Mouse (Mus musculus) testis, adult 2 months (tissue): ENCODE data around the gene Ate1. TPM values are rescaled to one million over a fixed set of nuclear protein-coding genes. Genes with fewer than 3 reads are reported as not detected.
"Not testable (repeated sequence)": the region's sequence is repeated elsewhere in the genome, so short reads cannot be mapped to it uniquely, and the experiment has no call there.

Experiments used
- H3K27ac ChIP-seq: fragments of 200-500 bp; 2 replicates; pipeline ENCODE4 v1.5.1; 2012; ENCODE audit warnings: low read depth, low read length; ENCODE audit not compliant: control insufficient read depth, insufficient read depth
- H3K27me3 ChIP-seq: fragments of 200-500 bp; 2 replicates; pipeline ENCODE4 v1.6.1; 2012; ENCODE audit warnings: mild to moderate bottlenecking, low read length, moderate library complexity; ENCODE audit not compliant: control insufficient read depth, insufficient read depth
- H3K36me3 ChIP-seq: fragments of 200-500 bp; 2 replicates; pipeline ENCODE4 v1.6.1; 2012; ENCODE audit warnings: mild to moderate bottlenecking, low read length; ENCODE audit not compliant: control insufficient read depth, insufficient read depth
- H3K4me1 ChIP-seq: fragments of 200-500 bp; 2 replicates; pipeline ENCODE4 v1.6.1; 2012; ENCODE audit warnings: low read length; ENCODE audit not compliant: control insufficient read depth, insufficient read depth
- H3K4me3 ChIP-seq: fragments of 200-500 bp; 2 replicates; pipeline ENCODE4 v1.5.1; 2012; ENCODE audit warnings: low read depth, mild to moderate bottlenecking, low read length, moderate library complexity, mixed read lengths; ENCODE audit not compliant: control insufficient read depth
- CTCF ChIP-seq: fragments of 200-500 bp; IDR thresholded peaks from 2 replicates; pipeline ENCODE4 v1.5.1; 2012; ENCODE audit warnings: low read depth, mild to moderate bottlenecking, inconsistent platforms, low read length, moderate library complexity; ENCODE audit not compliant: control insufficient read depth, insufficient read depth, insufficient replicate concordance
- POLR2A ChIP-seq: fragments of 200-500 bp; IDR thresholded peaks from 2 replicates; pipeline ENCODE4 v1.6.1; 2012; ENCODE audit warnings: low read depth, mild to moderate bottlenecking, inconsistent platforms, low read length, moderate library complexity; ENCODE audit not compliant: control insufficient read depth
- polyA plus RNA-seq: library from polyadenylated mRNA; depleted of rRNA; stranded (reverse); fragments of >200 nt; gene quantifications from 2 replicates; pipeline ENCODE4 v1.2.3, GENCODE M21; 2012

Gene Ate1
- polyA plus RNA-seq, 1 experiment, result 18.3 TPM

DNA sequence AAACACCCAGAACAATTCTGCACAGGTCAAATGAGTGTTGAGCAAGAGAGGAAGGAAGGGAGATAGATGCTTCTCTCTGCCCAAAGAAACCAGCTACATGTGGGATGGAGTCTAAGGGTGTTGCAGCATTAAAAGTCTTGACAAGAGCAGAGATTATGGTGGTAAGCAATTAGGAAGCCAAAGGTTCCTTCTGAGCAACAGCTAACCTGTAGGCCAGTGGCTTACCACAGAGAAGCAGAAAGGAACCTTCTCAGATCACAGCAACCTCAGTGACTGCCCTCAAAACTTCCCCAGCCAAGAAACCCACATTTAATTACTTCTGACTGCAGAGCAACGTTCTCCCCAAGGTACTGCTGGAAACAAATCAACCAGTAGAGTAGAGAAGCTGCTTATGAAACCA is 18.7 kb downstream of the Ate1 start:
- Histone ChIP-seq H3K27me3 (no peaks in the 10 kb centered on the region), H3K36me3 (peaks cover 3% of the 10 kb centered on the region), H3K27ac (no peak overlapping the region), H3K4me1 (no peaks in the 10 kb centered on the region), H3K4me3 (no peak overlapping the region)
- no peak for TF ChIP-seq POLR2A

DNA sequence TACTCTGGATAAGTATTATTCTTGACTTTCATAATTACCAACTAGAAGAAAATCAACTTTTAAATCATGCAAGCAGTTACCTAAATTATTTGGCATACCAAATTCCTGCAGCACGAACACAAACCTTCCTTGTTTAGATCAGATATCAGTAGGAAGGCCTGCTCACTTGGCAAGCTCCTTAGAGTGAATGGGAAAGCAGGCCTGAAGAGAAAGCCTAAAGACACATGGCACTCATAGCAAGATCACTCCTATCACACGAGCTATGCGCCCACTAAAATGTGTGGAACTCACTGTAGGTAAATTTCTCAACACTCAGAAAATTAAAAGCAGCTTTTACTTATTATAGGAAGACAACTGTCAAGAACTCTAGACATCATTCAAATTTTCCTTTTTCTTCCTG is 26.8 kb downstream of the Ate1 start:
- Histone ChIP-seq H3K27ac (no peak overlapping the region), H3K27me3 (no peaks in the 10 kb centered on the region), H3K4me3 (no peak overlapping the region), H3K36me3 (no peaks in the 10 kb centered on the region), H3K4me1 (no peaks in the 10 kb centered on the region)
- TF ChIP-seq CTCF (no peak), POLR2A (no peak)

DNA sequence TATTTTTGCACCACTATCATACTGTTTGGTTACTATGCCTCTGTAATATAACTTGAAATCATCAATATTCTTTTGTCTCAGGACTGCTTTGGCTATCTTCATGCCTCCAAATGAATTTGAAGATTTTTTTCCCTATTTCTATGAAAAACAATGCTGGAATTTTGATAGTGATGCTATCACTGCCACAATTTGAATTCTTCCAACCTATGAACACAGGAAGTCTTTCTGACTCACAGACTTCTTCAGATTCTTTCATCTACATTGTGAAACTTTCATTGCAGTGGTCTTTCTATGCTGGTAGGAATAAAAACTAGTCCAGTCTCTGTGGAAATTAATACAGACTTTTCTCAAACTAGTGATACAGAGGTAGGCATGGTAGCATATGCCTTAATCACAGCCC is 28.1 kb downstream of the Ate1 start:
- Histone ChIP-seq H3K27me3 (no peaks in the 10 kb centered on the region), H3K4me3 (no peak overlapping the region), H3K36me3 (no peaks in the 10 kb centered on the region), H3K27ac (no peak overlapping the region), H3K4me1 (no peaks in the 10 kb centered on the region)
- TF ChIP-seq CTCF (no peak), POLR2A (no peak)

DNA sequence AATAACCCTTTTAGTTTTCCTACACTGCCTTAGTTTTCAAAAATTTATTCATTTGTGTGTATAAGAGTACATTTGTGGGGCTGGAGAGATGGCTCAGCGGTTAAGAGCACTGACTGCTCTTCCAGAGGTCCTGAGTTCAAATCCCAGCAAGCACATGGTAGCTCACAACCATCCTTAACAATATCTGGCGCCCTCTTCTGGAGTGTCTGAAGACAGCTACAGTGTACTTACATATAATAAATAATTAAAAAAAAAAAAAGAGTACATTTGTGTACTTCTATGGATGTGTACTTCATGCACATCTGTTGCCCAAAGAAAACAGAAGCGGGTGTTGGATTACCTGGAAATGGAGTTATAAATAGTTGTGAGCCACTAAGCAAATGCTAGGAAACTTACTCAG is 41.2 kb downstream of the Ate1 start:
- not testable (repeated sequence) for H3K27ac ChIP-seq, H3K4me1 ChIP-seq, H3K27me3 ChIP-seq, H3K36me3 ChIP-seq, H3K4me3 ChIP-seq

DNA sequence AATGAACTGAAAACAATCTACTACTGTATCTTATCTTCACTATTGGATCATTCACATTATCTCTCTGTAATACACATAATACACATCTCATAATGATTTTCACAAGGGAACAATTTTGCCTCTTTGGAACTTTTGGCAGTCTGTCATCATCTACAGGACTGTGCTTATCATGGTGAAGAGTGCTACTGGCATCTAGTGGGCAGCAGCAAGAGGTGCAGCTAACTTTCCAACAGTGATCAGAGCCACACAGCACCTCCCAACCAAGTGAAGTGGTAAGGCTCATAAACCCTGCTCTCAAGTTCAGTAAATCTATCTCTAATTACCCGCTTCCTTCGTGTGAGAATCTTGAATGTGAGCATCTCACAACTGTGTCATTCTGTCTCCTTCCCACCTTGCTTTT is 44.2 kb downstream of the Ate1 start:
- no peaks in the 10 kb centered on the region for H3K27me3 ChIP-seq
- H3K27ac ChIP-seq, result no peak overlapping the region
- H3K4me1 ChIP-seq, result no peaks in the 10 kb centered on the region
- TF ChIP-seq POLR2A, result no peak
- peak; percentile 62; the same call in 1 of the 2 replicates for TF ChIP-seq CTCF
- H3K4me3 ChIP-seq, result no peak overlapping the region
- no peaks in the 10 kb centered on the region; the same call in 1 of the 2 replicates for H3K36me3 ChIP-seq

DNA sequence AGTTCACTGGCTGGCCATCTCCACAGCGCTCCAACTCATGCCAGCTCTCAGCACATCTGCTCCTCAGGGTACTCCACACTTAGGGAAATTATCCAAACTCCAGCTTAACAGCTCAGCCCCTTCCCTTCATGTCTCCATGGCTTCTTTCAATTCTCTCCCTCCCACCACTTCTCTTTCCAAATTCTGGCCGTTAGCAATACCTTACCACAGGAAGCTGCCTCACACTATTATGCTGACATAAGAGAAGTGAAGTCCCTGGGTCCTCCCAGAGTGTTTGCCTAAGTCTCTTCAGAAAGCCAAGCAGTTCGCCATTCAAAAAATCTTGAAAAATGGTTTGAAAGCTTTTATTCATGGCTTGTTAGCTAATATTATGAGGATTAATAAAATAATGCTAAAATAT is 46.3 kb downstream of the Ate1 start:
- Histone ChIP-seq H3K36me3 (no peaks in the 10 kb centered on the region), H3K4me1 (no peaks in the 10 kb centered on the region), H3K27me3 (no peaks in the 10 kb centered on the region), H3K27ac (no peak overlapping the region), H3K4me3 (no peak overlapping the region)
- TF ChIP-seq POLR2A (no peak), CTCF (no peak)

DNA sequence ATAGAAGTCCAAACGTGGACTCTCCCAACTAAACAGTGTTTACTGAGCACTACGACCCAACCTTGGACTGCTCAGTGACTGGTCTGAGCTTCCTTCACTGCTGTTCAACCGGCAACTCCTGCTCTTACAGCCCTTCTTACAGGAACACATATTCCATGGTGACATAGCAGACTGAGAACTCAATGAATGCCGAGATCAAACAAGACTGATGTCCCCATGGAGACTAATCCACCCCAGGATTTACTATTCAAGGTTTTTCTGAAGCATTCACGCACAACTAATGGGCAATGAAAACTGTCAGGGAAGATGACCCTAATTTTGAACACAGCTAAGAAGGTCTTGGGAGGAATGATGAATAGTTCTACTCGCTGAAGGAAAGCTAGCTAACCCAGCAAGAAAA is 47.5 kb downstream of the Ate1 start:
- no peaks in the 10 kb centered on the region for H3K4me1 ChIP-seq
- no peaks in the 10 kb centered on the region for H3K27me3 ChIP-seq
- no peak overlapping the region for H3K4me3 ChIP-seq
- H3K27ac ChIP-seq, result no peak overlapping the region
- no peaks in the 10 kb centered on the region for H3K36me3 ChIP-seq
- TF ChIP-seq POLR2A (no peak), CTCF (no peak)

DNA sequence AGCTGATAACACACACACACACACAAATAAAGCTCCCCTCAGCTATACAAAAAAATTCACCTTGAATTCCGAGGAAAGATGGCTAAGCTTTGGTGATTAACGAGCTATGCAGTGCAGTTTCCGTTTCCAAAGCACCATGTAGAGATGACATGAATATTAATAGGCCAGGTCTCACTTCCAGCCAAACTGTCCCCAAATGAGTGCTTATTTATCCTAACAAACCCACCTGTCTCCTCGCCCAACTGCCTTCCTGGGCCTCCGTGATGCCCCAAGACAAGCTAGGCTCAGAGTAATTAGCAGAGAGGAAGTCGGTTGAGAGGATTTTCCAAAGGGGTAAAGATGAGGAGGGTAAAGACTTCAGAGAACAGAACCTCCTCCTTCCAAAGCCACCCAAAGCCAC is 49.1 kb downstream of the Ate1 start:
- H3K36me3 ChIP-seq, result no peaks in the 10 kb centered on the region
- TF ChIP-seq CTCF (no peak), POLR2A (no peak)
- H3K27me3 ChIP-seq, result no peaks in the 10 kb centered on the region
- no peak overlapping the region for H3K4me3 ChIP-seq
- no peaks in the 10 kb centered on the region for H3K4me1 ChIP-seq
- H3K27ac ChIP-seq, result no peak overlapping the region
